Mouse (Mus musculus) right cerebral cortex, postnatal 25 days (tissue): ENCODE data around the gene Gm42688.
"Not testable (repeated sequence)": the region's sequence is repeated elsewhere in the genome, so short reads cannot be mapped to it uniquely, and the experiment has no call there.

Experiments
- DNase-seq: peaks from one replicate; pipeline ENCODE4 v3.0.0; 2022

Gene Gm42688

DNA sequence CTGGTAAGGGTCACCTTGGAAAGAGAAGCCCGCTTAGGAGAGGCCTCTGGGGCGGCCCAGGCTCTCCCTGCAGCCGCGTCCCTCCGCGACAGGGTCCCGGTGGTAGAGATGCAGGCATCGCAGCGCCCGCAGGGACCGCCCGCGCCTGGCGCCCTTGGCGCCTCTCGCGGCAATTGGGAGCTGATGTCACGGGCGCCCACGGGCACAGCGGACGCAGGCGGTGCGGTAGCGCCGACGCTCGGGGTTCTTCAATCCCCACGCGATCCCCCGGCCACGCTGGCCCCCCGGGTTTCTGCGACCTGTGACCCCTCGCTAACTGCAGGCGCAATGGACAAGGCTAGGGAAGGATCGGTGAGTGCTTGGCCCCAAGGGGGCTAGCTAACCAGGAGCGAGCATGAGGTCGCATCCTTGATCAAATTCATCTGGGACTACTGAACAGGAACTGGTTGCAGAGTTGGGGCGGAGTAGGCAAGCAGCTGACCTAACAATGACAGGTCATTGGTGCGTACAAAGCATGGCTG lies 40.9 kb downstream of the Gm42688 start:
- DNase-seq: peak; percentile 76

DNA sequence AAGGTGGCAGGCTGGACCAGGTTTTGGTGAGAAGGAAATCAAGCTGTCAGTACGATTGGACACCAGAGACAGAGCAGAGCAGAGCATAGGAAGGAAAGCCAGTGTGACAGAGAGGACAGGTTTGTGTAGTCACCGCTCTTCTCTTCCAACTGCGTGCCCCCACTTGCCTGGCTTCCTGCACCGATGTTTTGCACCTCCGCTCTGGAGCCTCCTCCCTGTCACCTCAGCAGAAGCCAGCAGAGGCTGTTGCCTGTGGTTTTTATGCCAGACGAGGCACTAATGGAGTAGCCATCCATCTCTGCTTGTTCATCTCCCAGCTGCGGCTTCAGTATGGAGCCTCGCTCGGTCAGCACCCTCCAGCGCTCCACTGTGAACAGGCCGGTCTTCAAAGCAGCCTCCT lies 41.5 kb downstream of the Gm42688 start:
- no peak for DNase-seq

DNA sequence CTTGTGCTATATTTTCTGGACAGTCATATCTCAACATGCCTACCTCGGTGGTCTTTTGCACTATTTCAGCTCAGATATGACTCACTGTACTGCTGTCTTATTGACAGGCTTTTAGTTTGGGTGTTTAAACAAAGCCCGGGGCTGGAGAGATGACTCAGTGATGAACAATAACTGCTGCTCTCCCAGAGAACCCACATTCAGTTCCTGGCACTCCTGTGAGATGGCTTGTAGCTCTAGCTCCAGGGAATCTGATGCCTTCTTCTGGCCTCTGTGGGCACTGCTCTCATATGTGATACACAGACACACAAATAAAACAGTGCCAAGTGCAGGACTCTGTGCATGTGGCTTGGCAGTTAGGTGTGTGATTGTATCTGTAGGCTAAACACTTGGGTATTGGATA lies 43.8 kb downstream of the Gm42688 start:
- DNase-seq: no peak

DNA sequence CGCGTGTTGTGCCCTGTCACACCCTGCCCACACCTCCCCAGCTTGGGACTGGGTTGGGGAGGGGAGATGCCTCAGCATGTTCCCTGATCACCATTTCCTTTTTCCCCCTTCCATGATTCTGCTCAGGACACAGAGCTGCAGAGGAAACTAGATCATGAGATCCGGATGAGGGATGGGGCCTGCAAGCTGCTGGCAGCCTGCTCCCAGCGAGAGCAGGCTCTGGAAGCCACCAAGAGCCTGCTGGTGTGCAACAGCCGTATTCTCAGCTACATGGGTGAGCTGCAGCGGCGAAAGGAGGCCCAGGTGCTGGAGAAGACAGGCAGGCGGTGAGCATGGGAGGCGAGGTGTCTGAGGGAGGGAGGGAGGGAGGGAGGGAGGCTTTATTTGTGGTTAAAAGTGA lies 44.4 kb downstream of the Gm42688 start:
- no peak for DNase-seq

DNA sequence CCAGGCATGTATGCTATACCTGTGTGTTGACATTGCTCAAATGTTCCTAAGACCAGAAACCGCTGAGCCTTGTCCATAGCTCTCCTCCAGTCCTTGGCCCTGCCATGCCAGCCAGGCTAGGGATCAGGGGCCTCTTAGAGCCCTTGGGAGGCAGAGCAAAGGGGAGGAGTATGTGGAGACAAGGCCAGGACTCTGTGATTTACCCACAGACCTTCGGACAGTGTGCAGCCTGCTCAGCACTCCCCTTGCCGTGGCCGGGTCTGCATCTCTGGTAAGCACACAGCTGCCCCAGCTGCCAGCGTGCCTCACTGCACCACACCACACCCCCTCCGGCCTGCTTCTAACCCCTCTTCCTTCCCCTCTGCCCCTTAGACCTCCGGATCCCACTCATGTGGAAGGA lies 45.9 kb downstream of the Gm42688 start:
- DNase-seq: no peak

DNA sequence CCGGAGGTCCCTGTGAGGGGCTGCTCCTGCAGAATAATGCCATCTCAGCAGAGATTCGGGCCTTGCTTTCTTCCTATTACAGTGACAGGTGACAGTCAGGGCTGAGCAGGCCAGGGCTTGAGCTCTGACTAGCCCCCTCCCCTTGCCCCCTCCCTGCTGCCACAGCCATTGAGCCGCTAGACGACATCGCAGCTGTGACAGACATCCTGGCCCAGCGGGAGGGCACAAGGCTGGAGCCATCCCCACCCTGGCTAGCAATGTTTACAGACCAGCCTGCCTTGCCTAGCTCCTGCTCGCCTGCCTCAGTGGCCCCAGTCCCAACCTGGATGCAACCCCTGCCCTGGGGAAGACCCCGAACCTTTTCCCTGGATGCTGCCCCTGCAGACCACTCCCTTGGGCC lies 50.3 kb downstream of the Gm42688 start:
- DNase-seq: no peak

DNA sequence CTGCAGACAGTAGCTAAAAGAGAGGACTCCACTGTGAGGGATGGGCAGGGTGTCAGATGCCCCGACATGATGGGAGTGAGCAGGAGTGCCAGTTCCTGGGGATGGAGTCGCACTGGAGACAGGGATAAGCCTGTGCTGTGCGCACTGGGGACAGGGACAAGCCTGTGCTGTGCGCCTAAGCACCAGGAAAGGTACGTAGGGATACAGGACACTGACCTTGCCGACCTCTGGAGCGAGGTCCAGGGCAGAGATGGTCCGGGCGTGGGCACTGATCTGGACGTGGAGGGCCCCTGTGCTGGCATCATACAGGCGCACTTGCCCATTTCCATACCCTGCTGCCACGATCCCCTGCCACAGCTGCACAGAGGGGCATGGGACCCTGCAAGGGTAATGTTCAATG lies 51.6 kb downstream of the Gm42688 start:
- no peak for DNase-seq

DNA sequence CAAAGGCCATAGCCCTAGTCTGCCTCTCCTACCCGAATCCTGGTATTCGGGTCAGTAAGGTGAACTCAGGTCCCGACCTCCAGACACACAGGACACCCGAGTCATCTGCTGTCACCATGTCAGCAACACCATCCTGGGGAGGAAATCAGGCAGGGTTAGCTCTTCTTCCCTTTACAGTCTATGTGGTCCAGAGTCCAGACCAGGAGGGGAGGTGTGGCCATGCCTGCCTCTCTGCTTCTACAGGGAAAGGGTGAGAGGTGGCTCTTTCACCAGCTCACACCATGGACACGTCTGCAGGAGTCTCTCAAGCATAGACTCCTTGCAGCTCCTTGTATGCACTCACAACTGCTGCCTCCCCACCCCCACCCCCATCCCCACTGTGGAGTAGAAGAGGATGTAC lies 52.1 kb downstream of the Gm42688 start:
- no peak for DNase-seq

DNA sequence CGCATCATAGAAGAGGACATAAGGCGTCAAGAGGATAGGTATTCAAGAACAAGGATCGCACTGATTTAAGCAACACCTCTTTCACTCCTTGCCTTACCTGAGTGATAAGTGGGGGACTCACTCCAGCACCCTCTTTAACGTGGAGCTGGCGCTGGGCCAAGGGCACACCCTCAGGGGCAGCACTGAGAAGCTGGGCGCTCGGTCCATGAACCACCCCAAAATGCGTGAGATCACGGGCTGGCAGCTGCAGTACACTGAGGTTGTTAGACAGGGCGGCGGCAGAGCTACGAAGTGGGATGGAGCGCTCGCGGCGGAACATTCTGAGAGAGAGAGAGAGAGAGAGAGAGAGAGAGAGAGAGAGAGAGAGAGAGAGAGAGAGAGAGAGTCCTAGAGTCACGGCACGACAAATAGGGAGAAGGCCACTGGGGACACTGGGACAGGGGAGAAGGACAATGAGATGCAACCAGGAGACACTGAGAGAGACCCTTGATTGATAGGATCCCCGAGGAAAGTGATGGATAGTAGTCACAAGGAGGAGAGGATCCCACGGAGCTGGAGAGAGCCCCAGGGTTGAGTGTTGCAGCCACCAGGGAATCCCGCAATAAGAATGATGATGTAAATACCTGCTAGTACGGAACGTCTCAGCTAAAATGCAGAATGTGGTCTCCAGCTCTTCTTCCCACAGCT lies 54.3 kb downstream of the Gm42688 start:
- DNase-seq: no peak

DNA sequence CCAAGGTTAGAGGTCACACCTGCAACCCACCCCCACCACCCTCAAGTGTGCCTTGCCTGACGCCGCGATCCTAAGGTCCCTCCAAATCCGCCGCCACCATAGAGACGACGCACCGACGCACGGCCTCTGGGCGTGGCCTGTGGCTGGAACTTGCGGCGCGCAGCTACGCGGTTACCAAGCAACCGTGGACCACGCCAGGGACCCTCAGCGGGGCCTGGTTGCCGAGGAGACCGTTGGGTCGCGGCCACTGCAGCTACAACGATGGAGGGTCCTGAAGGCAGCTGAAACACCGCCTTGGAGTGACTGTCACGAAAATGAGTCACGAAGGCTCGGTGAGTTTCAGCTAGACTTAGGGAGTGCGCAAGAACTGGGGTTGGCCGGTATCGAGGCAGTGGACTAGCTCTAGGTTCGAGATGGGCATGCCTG lies 54.9 kb downstream of the Gm42688 start, which contains the start of the genes Wdr54 and 1700003E16Rik:
Gene Wdr54 (minus strand): TSS at position 139 of the 426 bp plus-strand sequence.
Gene 1700003E16Rik (plus strand): TSS at position 146 of the 426 bp plus-strand sequence.
- DNase-seq: peak; percentile 88

DNA sequence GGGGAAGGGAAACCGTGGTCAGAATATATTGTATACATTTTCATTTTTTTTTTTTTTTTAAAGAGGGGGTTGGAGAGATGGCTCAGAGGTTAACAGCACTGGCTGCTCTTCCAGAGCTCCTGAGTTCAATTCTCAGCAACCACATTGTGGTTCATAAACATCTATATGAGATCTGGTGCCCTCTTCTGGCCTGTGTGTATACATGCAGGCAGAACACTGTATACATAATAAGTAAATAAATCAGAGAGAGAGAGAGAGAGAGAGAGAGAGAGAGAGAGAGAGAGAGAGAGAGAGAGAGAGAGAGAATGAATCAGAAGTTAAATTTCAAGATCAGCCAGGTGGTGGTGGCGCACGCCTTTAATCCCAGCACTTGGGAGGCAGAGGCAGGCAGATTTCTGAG lies 58.0 kb downstream of the Gm42688 start:
- not testable (repeated sequence) for DNase-seq
